Mouse (Mus musculus) small intestine, adult 2 months (tissue): ENCODE measurements at regions not wholly inside any gene's neighbourhood (a gene's known extent, or its start where the extent isn't known, plus 50 kb on each side); places are given as distances from the start of the nearest gene placed in this dataset.

Experiments
- H3K27ac ChIP-seq: fragments of 200-500 bp; 2 replicates; pipeline ENCODE4 v1.5.1; 2012; ENCODE audit warnings: low read depth, low read length, control low read depth, inconsistent platforms; ENCODE audit not compliant: insufficient read depth
- H3K27me3 ChIP-seq: fragments of 200-500 bp; 2 replicates; pipeline ENCODE4 v1.6.1; 2012; ENCODE audit warnings: mild to moderate bottlenecking, moderate library complexity, low read length, inconsistent platforms; ENCODE audit not compliant: control insufficient read depth, insufficient read depth
- H3K36me3 ChIP-seq: fragments of 200-500 bp; 2 replicates; pipeline ENCODE4 v1.6.1; 2012; ENCODE audit warnings: mild to moderate bottlenecking, low read length, control low read depth, inconsistent platforms; ENCODE audit not compliant: control insufficient read depth, insufficient read depth
- H3K4me1 ChIP-seq: fragments of 200-500 bp; 2 replicates; pipeline ENCODE4 v1.6.1; 2012; ENCODE audit warnings: low read length, inconsistent platforms, mixed read lengths; ENCODE audit not compliant: control insufficient read depth, insufficient read depth, insufficient read length
- H3K4me3 ChIP-seq: fragments of 200-500 bp; 2 replicates; pipeline ENCODE4 v1.5.1; 2012; ENCODE audit warnings: low read depth, mild to moderate bottlenecking, control low read depth, inconsistent platforms, low read length, moderate library complexity
- CTCF ChIP-seq: fragments of 200-500 bp; IDR thresholded peaks from 2 replicates; pipeline ENCODE4 v1.5.1; 2012; ENCODE audit warnings: low read depth, mild to moderate bottlenecking, control low read depth, inconsistent platforms, low read length, moderate library complexity, mixed read lengths; ENCODE audit not compliant: insufficient replicate concordance, insufficient read length; ENCODE audit errors: extremely low read depth
- POLR2A ChIP-seq: fragments of 200-500 bp; IDR thresholded peaks from 2 replicates; pipeline ENCODE4 v1.6.1; 2012; ENCODE audit warnings: low read depth, mild to moderate bottlenecking, control low read depth, inconsistent platforms, low read length, moderate library complexity
- WGBS: fragments of 180-500 bp; shearing (Covaris S2); methylation state at CpG from one replicate; pipeline ENCODE4 v1.1.7; 2018; 5-methylcytosine and 5-hydroxymethylcytosine counted together

- 49% methylated on average over 3 of the region's 3 CpGs for WGBS
- TF ChIP-seq POLR2A (no peak), CTCF (no peak)
Observed at GRCm38 (mm10) chr7:134436917-134437316, 51.5 kb upstream of the D7Ertd443e start.

DNA sequence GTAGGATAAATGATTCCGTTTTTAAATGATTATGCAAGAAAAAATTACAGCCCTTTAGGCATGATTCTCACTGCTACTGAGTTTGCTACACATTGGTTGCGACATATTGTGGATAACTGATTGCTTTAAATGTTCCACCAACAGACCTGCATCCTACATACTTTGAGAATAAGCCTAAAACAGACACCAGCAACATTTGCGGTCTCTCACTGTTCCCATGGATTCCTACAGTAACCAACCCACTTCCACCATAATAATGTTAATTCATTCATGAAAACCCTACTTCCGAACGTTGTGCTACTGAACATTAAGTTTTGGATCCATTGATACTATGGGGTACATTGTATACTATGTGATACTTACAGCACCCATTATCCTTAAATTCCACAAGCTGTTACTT is 53.8 kb upstream of the D7Ertd443e start:
- H3K36me3 ChIP-seq, result no peaks in the 10 kb centered on the region
- WGBS, result 89% methylated on average over 5 of the region's 5 CpGs
- no peaks in the 10 kb centered on the region for H3K27me3 ChIP-seq
- TF ChIP-seq POLR2A (no peak), CTCF (no peak)
- no peak overlapping the region for H3K27ac ChIP-seq
- no peak overlapping the region for H3K4me3 ChIP-seq
- no peaks in the 10 kb centered on the region for H3K4me1 ChIP-seq

More at GRCm38 (mm10) chr7:134436917-134437316, 51.5 kb upstream of the D7Ertd443e start:
- Histone ChIP-seq H3K4me3 (no peak overlapping the region), H3K4me1 (no peaks in the 10 kb centered on the region), H3K27me3 (no peaks in the 10 kb centered on the region), H3K36me3 (no peaks in the 10 kb centered on the region), H3K27ac (no peak overlapping the region)

- TF ChIP-seq POLR2A (no peak), CTCF (no peak)
- H3K27ac ChIP-seq, result no peak overlapping the region
- no peak overlapping the region for H3K4me3 ChIP-seq
- no peaks in the 10 kb centered on the region for H3K27me3 ChIP-seq
- H3K4me1 ChIP-seq, result no peaks in the 10 kb centered on the region
- no peaks in the 10 kb centered on the region for H3K36me3 ChIP-seq
- 55% methylated on average over 8 of the region's 8 CpGs for WGBS
Observed at GRCm38 (mm10) chr7:134445008-134445806, 59.7 kb upstream of the D7Ertd443e start.

DNA sequence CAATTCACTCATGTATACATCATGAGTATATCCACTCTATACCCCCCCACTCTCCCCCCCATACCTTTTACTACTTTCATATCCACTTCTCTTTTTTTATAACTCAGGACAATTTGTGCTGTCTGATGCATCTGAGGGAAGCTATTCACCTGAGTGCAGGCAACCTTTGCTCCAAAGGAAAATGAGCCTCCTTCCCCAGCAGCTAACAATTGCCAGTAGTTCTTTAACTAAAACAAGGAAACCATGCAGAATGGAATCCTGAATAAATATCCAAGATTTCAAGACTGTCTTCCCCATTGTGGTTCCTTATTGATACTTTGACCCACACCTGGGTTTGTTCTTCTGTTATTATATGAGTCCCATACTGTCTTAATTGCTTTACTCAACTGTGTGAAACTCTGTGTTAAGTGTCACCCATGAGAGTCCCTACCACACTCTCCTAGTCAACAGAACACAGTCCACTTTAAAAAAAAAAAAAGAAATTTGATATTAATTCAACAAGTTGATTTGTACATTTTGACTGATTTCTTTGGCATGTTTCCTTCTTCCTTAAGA is 62.3 kb upstream of the D7Ertd443e start:
- Histone ChIP-seq H3K4me1 (no peaks in the 10 kb centered on the region), H3K27ac (no peak overlapping the region), H3K4me3 (no peak overlapping the region), H3K36me3 (no peaks in the 10 kb centered on the region), H3K27me3 (no peaks in the 10 kb centered on the region)
- TF ChIP-seq POLR2A (no peak), CTCF (no peak)

DNA sequence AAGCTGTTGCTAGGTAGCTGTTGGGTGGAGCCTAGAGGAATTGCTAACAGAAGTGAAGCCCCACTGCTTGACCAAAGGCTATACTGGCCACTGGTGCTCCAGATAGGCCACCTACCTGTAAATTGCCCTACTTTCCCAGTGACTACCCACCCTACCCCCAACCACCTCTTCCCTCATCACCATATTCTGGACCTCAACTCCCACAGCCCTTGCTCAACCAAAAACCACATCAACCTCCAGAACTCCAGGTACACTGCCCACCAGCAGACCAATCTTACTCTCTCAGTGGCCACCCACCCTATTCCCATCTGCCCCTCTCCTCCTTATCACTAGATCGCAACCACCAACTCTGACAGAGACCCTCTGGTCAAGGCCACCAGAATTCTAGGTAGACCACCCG is 63.4 kb upstream of the D7Ertd443e start:
- WGBS, result 89% methylated on average over 2 of the region's 2 CpGs
- TF ChIP-seq CTCF (no peak), POLR2A (no peak)
- H3K4me3 ChIP-seq, result no peak overlapping the region
- no peaks in the 10 kb centered on the region for H3K36me3 ChIP-seq
- H3K27me3 ChIP-seq, result no peaks in the 10 kb centered on the region
- no peaks in the 10 kb centered on the region for H3K4me1 ChIP-seq
- H3K27ac ChIP-seq, result no peak overlapping the region

DNA sequence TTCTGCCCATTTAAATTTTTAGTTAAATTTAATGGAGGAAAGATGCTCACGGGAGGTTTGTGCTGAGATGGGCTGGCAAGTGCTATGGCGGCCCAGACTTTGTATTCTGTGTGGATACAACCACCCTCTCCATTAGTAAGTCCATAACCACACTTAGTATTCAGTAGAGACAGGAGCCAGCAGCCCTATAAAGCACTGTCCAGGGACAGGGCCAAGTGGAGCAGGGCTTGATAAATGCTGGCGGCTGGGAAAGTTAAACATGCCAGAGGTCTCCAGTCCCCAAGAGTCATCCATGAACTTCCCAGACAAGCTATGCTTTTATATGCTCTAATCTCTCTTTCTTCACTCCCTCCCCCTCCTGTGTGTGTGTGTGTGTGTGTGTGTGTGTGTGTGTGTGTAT is 77.2 kb upstream of the D7Ertd443e start:
- H3K27ac ChIP-seq, result no peak overlapping the region

DNA sequence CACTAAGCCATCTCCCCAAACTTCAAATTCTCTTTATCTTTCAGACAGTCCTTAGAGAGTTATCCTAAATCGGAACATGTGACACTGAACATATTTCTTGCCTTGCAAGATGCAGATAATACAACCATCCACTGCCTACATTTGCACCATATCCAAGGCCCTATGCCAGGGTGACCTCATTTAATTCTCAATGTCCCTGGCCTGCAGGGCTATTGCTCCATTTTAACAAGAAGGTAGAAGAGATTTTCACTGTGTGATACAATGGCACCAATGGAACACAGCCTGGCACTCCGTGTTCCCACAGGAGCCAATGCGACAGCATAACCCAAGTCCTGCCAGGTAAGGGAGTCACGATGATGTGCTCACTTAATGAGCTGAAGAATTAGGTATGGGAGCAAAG is 77.9 kb upstream of the D7Ertd443e start:
- H3K4me1 ChIP-seq, result no peaks in the 10 kb centered on the region
- WGBS, result 89% methylated on average over 4 of the region's 4 CpGs

More for the DNA sequence above, 77.2 kb upstream of the D7Ertd443e start:
- no peak overlapping the region for H3K4me3 ChIP-seq
- 83% methylated on average over 3 of the region's 3 CpGs for WGBS
- H3K4me1 ChIP-seq, result no peaks in the 10 kb centered on the region
- no peaks in the 10 kb centered on the region for H3K36me3 ChIP-seq
- H3K27me3 ChIP-seq, result no peaks in the 10 kb centered on the region
- no peak for TF ChIP-seq POLR2A
- TF ChIP-seq CTCF, result no peak

More for the DNA sequence above, 77.9 kb upstream of the D7Ertd443e start:
- Histone ChIP-seq H3K36me3 (no peaks in the 10 kb centered on the region), H3K27me3 (no peaks in the 10 kb centered on the region), H3K4me3 (no peak overlapping the region), H3K27ac (no peak overlapping the region)
- TF ChIP-seq POLR2A (no peak), CTCF (no peak)
